Mouse (Mus musculus) brain, embryonic 14.5 days (tissue): Measurements from ENCODE around the gene Ptgfrn. TPM values are rescaled to one million over a fixed set of nuclear protein-coding genes. Genes with fewer than 3 reads are reported as not detected.
A peak's percentile ranks its signal among the peaks of the same experiment; 100 is the strongest.

Experiments
- DNase-seq: peaks from one replicate; pipeline ENCODE4 v3.0.0-alpha.2; 2011; ENCODE audit warnings: low read depth
- CTCF ChIP-seq: fragments of 200-500 bp; IDR thresholded peaks from 2 replicates; pipeline ENCODE4 v1.5.1; 2012; ENCODE audit warnings: inconsistent platforms, mild to moderate bottlenecking, moderate library complexity, borderline replicate concordance; ENCODE audit not compliant: insufficient read depth, insufficient read length; ENCODE audit errors: extremely low read depth
- POLR2A ChIP-seq: fragments of 200-500 bp; IDR thresholded peaks from 2 replicates; pipeline ENCODE4 v1.6.1; 2012; ENCODE audit warnings: mild to moderate bottlenecking, inconsistent platforms, borderline replicate concordance; ENCODE audit not compliant: poor library complexity, insufficient read depth, insufficient read length, severe bottlenecking; ENCODE audit errors: extremely low read depth
- polyA plus RNA-seq: library from polyadenylated mRNA; depleted of rRNA; stranded (reverse); fragments of >200 nt; gene quantifications from 2 replicates; pipeline ENCODE4 v1.2.3, GENCODE M21; 2012; rRNA removed

Ptgfrn gene
- polyA plus RNA-seq, 1 experiment = 20.8 TPM

- no peak for TF ChIP-seq POLR2A
- TF ChIP-seq CTCF = no peak
- DNase-seq = no peak
These were observed 99.4 kb downstream of the Ptgfrn start for GRCm38 (mm10) chr3:101010589-101011202.

GRCm38 (mm10) chr3:101007112-101007782, 102.8 kb downstream of the Ptgfrn start:
- TF ChIP-seq POLR2A (no peak), CTCF (no peak)
- no peak for DNase-seq

- TF ChIP-seq CTCF (no peak), POLR2A (no peak)
- no peak for DNase-seq
These were observed 104.7 kb downstream of the Ptgfrn start for GRCm38 (mm10) chr3:101005392-101005791.

GRCm38 (mm10) chr3:101003575-101004356, 106.3 kb downstream of the Ptgfrn start:
- TF ChIP-seq POLR2A = no peak
- TF ChIP-seq CTCF = no peak
- no peak for DNase-seq

GRCm38 (mm10) chr3:100999732-101000131, 110.3 kb downstream of the Ptgfrn start:
- DNase-seq = no peak
- TF ChIP-seq CTCF (no peak), POLR2A (no peak)

- TF ChIP-seq CTCF (peak; percentile 85), POLR2A (no peak)
- DNase-seq = peak; percentile 80
These were observed 111.2 kb downstream of the Ptgfrn start for GRCm38 (mm10) chr3:100998904-100999340.

GRCm38 (mm10) chr3:100997785-100998570, 112.1 kb downstream of the Ptgfrn start:
- TF ChIP-seq CTCF (no peak), POLR2A (no peak)
- DNase-seq = peak; percentile 55

- TF ChIP-seq CTCF (no peak), POLR2A (no peak)
- DNase-seq = no peak
These were observed 115.8 kb downstream of the Ptgfrn start for GRCm38 (mm10) chr3:100994252-100994651.

GRCm38 (mm10) chr3:100993718-100994117, 116.4 kb downstream of the Ptgfrn start:
- TF ChIP-seq CTCF (no peak), POLR2A (no peak)
- DNase-seq = no peak

- TF ChIP-seq POLR2A = no peak
- TF ChIP-seq CTCF = no peak
- DNase-seq = no peak
These were observed 116.9 kb downstream of the Ptgfrn start for GRCm38 (mm10) chr3:100993158-100993557.

Other genes with a start within 250 kb of the Ptgfrn start
- 13.0 and 13.1 TPM in 2 replicates for gene Trim45, start 188.1 kb downstream of the Ptgfrn start, polyA plus RNA-seq
- 6.0 and 7.7 TPM in 2 replicates for gene Ttf2, start 140.6 kb downstream of the Ptgfrn start, polyA plus RNA-seq
- 0.08 and 0.14 TPM in 2 replicates for gene Cd101, start 80.7 kb downstream of the Ptgfrn start, polyA plus RNA-seq
- gene Cd2, start 177.7 kb upstream of the Ptgfrn start, polyA plus RNA-seq = 0.08 TPM in 1 of 2 replicates, not detected in the other